In the genomic region with DNA sequence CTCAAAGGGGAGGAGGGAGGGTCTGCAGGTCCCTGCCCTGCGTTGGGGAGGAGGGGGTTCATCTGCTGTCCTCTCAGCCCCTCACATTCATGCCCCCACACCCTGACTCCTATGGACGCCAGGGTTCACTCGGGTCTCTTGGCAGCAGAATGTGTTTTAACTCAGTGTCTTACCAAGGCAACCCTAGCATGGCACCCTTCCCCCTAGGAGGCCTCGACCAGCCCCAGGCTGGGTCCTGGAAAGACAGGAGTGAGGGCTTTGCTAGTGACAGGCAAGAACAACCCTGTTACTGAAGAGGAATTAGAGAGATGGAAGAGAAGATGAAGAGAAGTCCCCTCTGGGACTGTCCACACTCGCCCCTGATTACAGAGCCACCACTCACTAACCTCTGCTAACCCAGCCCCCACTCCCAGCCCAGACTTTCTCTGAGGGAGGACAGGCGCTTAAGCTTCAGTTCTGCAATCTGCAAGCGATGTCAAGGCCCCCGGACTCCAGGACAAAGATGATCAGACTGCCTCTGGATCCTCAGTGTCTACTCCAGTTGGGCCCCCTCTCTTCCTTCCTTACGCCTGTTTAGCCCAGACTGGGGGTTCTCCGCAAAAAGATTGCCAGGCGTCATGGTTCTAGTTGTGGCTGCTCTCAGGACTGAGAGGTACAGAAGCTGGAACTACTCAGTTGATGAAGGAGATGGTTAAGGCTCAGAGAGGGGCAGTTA, we compare ENCODE assay signal across 8 mouse cellular contexts. TPM values are rescaled to one million over a fixed set of nuclear protein-coding genes. Genes with fewer than 3 reads are reported as not detected.
DNase-seq lines count a peak whose midpoint lies in the region; ATAC-seq and TF ChIP-seq lines count a peak whose summit lies in the region.

No protein-coding gene starts in this region.

- no peaks in the 10 kb centered on the region for H3K27me3 ChIP-seq in heart, adult 2 months (ENCODE audit: control insufficient read depth, insufficient read depth, low read length)
- H3K27me3 ChIP-seq in C2C12 (ENCODE audit: control insufficient read depth, insufficient read depth, insufficient read length): no peaks in the 10 kb centered on the region
- peaks cover 15% of the 10 kb centered on the region for H3K27me3 ChIP-seq in embryonic facial prominence, embryonic 12.5 days
- peaks cover 19% of the 10 kb centered on the region for H3K27me3 ChIP-seq in limb, embryonic 13.5 days
- peaks cover 8% of the 10 kb centered on the region for H3K27me3 ChIP-seq in stomach, embryonic 16.5 days (ENCODE audit: control insufficient read depth, insufficient read depth, low read length)

- H3K9me3 ChIP-seq in embryonic facial prominence, embryonic 12.5 days: no peaks in the 10 kb centered on the region
- no peaks in the 10 kb centered on the region for H3K9me3 ChIP-seq in limb, embryonic 13.5 days
- H3K9me3 ChIP-seq in stomach, embryonic 16.5 days (replicated peaks; ENCODE audit: control insufficient read depth, low read length): no peaks in the 10 kb centered on the region

- H3K4me3 ChIP-seq in heart, adult 2 months: peak overlapping the region; percentile 95
- H3K4me3 ChIP-seq in C2C12 (ENCODE audit: insufficient read depth, poor library complexity, severe bottlenecking): peak overlapping the region; percentile 49
- peak overlapping the region; percentile 57 for H3K4me3 ChIP-seq in embryonic facial prominence, embryonic 12.5 days
- peak overlapping the region; percentile 78 for H3K4me3 ChIP-seq in limb, embryonic 13.5 days
- H3K4me3 ChIP-seq in stomach, embryonic 16.5 days (replicated peaks; ENCODE audit: low read length): peak overlapping the region; percentile 97

- H3K27ac ChIP-seq in heart, adult 2 months: no peak overlapping the region
- H3K27ac ChIP-seq in embryonic facial prominence, embryonic 12.5 days: no peak overlapping the region
- H3K27ac ChIP-seq in limb, embryonic 13.5 days: no peak overlapping the region
- no peak overlapping the region for H3K27ac ChIP-seq in stomach, embryonic 16.5 days (ENCODE audit: low read length)

- H3K4me2 ChIP-seq in embryonic facial prominence, embryonic 12.5 days (replicated peaks): peak overlapping the region; percentile 61
- H3K4me2 ChIP-seq in limb, embryonic 13.5 days (replicated peaks): peak overlapping the region; percentile 78
- H3K4me2 ChIP-seq in stomach, embryonic 16.5 days (ENCODE audit: low read depth, low read length): peak overlapping the region; percentile 86

- no peaks in the 10 kb centered on the region for H3K36me3 ChIP-seq in heart, adult 2 months (ENCODE audit: control insufficient read depth, insufficient read depth, low read length)
- H3K36me3 ChIP-seq in C2C12 (ENCODE audit: control insufficient read depth, insufficient read depth): no peaks in the 10 kb centered on the region
- no peaks in the 10 kb centered on the region for H3K36me3 ChIP-seq in embryonic facial prominence, embryonic 12.5 days
- no peaks in the 10 kb centered on the region for H3K36me3 ChIP-seq in limb, embryonic 13.5 days
- H3K36me3 ChIP-seq in stomach, embryonic 16.5 days (ENCODE audit: control insufficient read depth, insufficient read depth, low read length): no peaks in the 10 kb centered on the region

- no peaks in the 10 kb centered on the region; the same call in 1 of the 2 replicates for H3K4me1 ChIP-seq in heart, adult 2 months (ENCODE audit: control insufficient read depth, insufficient read depth, low read length)
- peaks cover 24% of the 10 kb centered on the region for H3K4me1 ChIP-seq in embryonic facial prominence, embryonic 12.5 days
- H3K4me1 ChIP-seq in limb, embryonic 13.5 days: peaks cover 19% of the 10 kb centered on the region
- H3K4me1 ChIP-seq in stomach, embryonic 16.5 days (ENCODE audit: control insufficient read depth, insufficient read depth, low read length): peaks cover 9% of the 10 kb centered on the region

- TF ChIP-seq CTCF in heart, adult 2 months (IDR thresholded peaks at IDR 0.05): no peak
- TF ChIP-seq CTCF in C2C12 (IDR thresholded peaks at IDR 0.05; ENCODE audit: control insufficient read depth, insufficient read depth, insufficient read length): no peak

- no peaks in the 10 kb centered on the region for H3K79me2 ChIP-seq in heart, adult 2 months (replicated peaks; ENCODE audit: control insufficient read depth, insufficient read depth, low read length)
- H3K79me2 ChIP-seq in C2C12 (ENCODE audit: control insufficient read depth, insufficient read depth): no peaks in the 10 kb centered on the region

- no peak for ATAC-seq in embryonic facial prominence, embryonic 12.5 days (ENCODE audit: insufficient number of reproducible peaks, insufficient read depth, low FRiP score, low TSS enrichment)
- ATAC-seq in limb, embryonic 13.5 days (ENCODE audit: low FRiP score, low read depth): no peak
- no peak for ATAC-seq in stomach, embryonic 16.5 days (ENCODE audit: insufficient read depth, low FRiP score)

- 59% methylated on average over 11 of the region's 11 CpGs for WGBS in heart, adult 2 months
- WGBS in embryonic facial prominence, embryonic 12.5 days: 67% methylated on average over 11 of the region's 11 CpGs
- WGBS in limb, embryonic 13.5 days: 66% methylated on average over 11 of the region's 11 CpGs
- WGBS in stomach, embryonic 16.5 days: 61% methylated on average over 11 of the region's 11 CpGs

- TF ChIP-seq POLR2A in heart, adult 2 months (IDR thresholded peaks at IDR 0.05; ENCODE audit: insufficient read depth, low read depth, low read length): no peak

- peak overlapping the region; percentile 79 for H3ac ChIP-seq in C2C12 (ENCODE audit: control insufficient read depth, insufficient read length, low read depth)

- H3K9ac ChIP-seq in heart, adult 2 months (ENCODE audit: low read depth, low read length): no peak overlapping the region; the same call in 1 of the 2 replicates
- peak overlapping the region; percentile 73 for H3K9ac ChIP-seq in embryonic facial prominence, embryonic 12.5 days
- peak overlapping the region; percentile 79 for H3K9ac ChIP-seq in limb, embryonic 13.5 days
- peak overlapping the region; percentile 87 for H3K9ac ChIP-seq in stomach, embryonic 16.5 days (ENCODE audit: low read length)

- no peak for DNase-seq in heart, adult 2 months
- DNase-seq in heart, postnatal 14 days: no peak
- no peak for DNase-seq in urinary bladder, adult 18-20 months (ENCODE audit: low spot score in 2 of 2)
- no peak for DNase-seq in embryo, embryonic 11 days

- TF ChIP-seq EP300 in heart, adult 2 months (IDR thresholded peaks at IDR 0.05; ENCODE audit: insufficient read depth, low read depth, low read length): no peak

- intact Hi-C loops in heart, adult 2 months (cut with DNase I): loop anchor here (2.0 to 5.0 kb wide), 2 partner anchors 41 to 148 kb away; a partner anchor contains a TSS
- intact Hi-C loops in heart, postnatal 14 days (cut with DNase I): no loop called here

- H3K79me3 ChIP-seq in C2C12 (ENCODE audit: low read depth): no peaks in the 10 kb centered on the region

TF ChIP-seq in C2C12, 6 proteins besides CTCF, POLR2A, EP300 and RAD21:
- no peak for TF ChIP-seq CEBPB (IDR thresholded peaks at IDR 0.05; ENCODE audit: low read depth)
- TF ChIP-seq MYOD1 (IDR thresholded peaks at IDR 0.05; ENCODE audit: control insufficient read depth, insufficient read length, low read depth): no peak
- TF ChIP-seq USF1 (IDR thresholded peaks at IDR 0.05; ENCODE audit: low read depth): no peak
- no peak for TF ChIP-seq MAX (IDR thresholded peaks at IDR 0.05)
- TF ChIP-seq MYOG (IDR thresholded peaks at IDR 0.05; ENCODE audit: control insufficient read depth, extremely low read depth, insufficient read length): no peak
- no peak for TF ChIP-seq FOSL1 (IDR thresholded peaks at IDR 0.05; ENCODE audit: insufficient read depth, low read length, poor library complexity, severe bottlenecking)

RNA-seq across cellular contexts. Expression of a gene that starts 0.7 kb away (rescaled TPM):
- 1 to 10 TPM in 1 of 2 experiments, under 1 TPM in 1; 0.84 to 1.0 TPM for total RNA-seq in heart, adult 2 months (2021)
- 2.5 and 2.8 TPM in 2 replicates for polyA plus RNA-seq in heart, adult 2 months (2012; rRNA removed)
- total RNA-seq in heart, postnatal 14 days (2021): 1 to 10 TPM; 1.2 to 1.9 TPM
- 1.1 TPM for polyA plus RNA-seq in C2C12 (2012; fragmentation: generic; extraction: Trizol)
- polyA plus RNA-seq in embryonic facial prominence, embryonic 12.5 days (2016; fragmentation: Nextera tagmentation; extraction: Ambion mirVana): 3.0 and 4.6 TPM in 2 replicates
- polyA plus RNA-seq in limb, embryonic 13.5 days (2015; fragmentation: Nextera tagmentation; extraction: Ambion mirVana): 2.1 and 2.2 TPM in 2 replicates
- polyA plus RNA-seq in stomach, embryonic 16.5 days (2015; fragmentation: Nextera tagmentation; extraction: Ambion mirVana): 0.95 and 1.5 TPM in 2 replicates

RNA-seq across cellular contexts. Expression of a gene that starts 1.0 kb away (rescaled TPM):
- total RNA-seq in heart, adult 2 months (2021): 1 to 10 TPM; 3.7 to 4.1 TPM
- 3.6 and 6.3 TPM in 2 replicates for polyA plus RNA-seq in heart, adult 2 months (2012; rRNA removed)
- total RNA-seq in heart, postnatal 14 days (2021): 1 to 10 TPM; 3.0 to 3.3 TPM
- 0.77 TPM for polyA plus RNA-seq in C2C12 (2012; fragmentation: generic; extraction: Trizol)
- polyA plus RNA-seq in embryonic facial prominence, embryonic 12.5 days (2016; fragmentation: Nextera tagmentation; extraction: Ambion mirVana): 4.0 and 5.8 TPM in 2 replicates
- polyA plus RNA-seq in limb, embryonic 13.5 days (2015; fragmentation: Nextera tagmentation; extraction: Ambion mirVana): 4.9 and 5.1 TPM in 2 replicates
- 5.1 and 5.3 TPM in 2 replicates for polyA plus RNA-seq in stomach, embryonic 16.5 days (2015; fragmentation: Nextera tagmentation; extraction: Ambion mirVana)

RNA-seq across cellular contexts. Expression of a gene that starts 40.3 kb away (rescaled TPM):
- total RNA-seq in heart, adult 2 months (2021): 1 to 10 TPM; 4.3 to 5.2 TPM
- polyA plus RNA-seq in heart, adult 2 months (2012; rRNA removed): 7.3 and 9.9 TPM in 2 replicates
- total RNA-seq in heart, postnatal 14 days (2021): 1 to 10 TPM; 5.1 to 5.5 TPM
- polyA plus RNA-seq in C2C12 (2012; fragmentation: generic; extraction: Trizol): 22.3 TPM
- polyA plus RNA-seq in embryonic facial prominence, embryonic 12.5 days (2016; fragmentation: Nextera tagmentation; extraction: Ambion mirVana): 36.9 and 40.6 TPM in 2 replicates
- 34.7 and 37.8 TPM in 2 replicates for polyA plus RNA-seq in limb, embryonic 13.5 days (2015; fragmentation: Nextera tagmentation; extraction: Ambion mirVana)
- 38.5 and 42.5 TPM in 2 replicates for polyA plus RNA-seq in stomach, embryonic 16.5 days (2015; fragmentation: Nextera tagmentation; extraction: Ambion mirVana)
